Mouse (Mus musculus) spleen, postnatal 36 days (tissue): ENCODE measurements at regions not wholly inside any gene's neighbourhood (a gene's known extent, or its start where the extent isn't known, plus 50 kb on each side); places are given as distances from the start of the nearest gene placed in this dataset.

Experiments used
- DNase-seq, 2 experiments: peaks; one replicate each; pipeline ENCODE4 v3.0.0; 2022; ENCODE audit warnings: low spot score in 2 of 2, mixed read lengths in 1 of 2

- no peak for DNase-seq
Measured at GRCm38 (mm10) chr3:52861538-52861937, 155.5 kb downstream of the Cog6 start.

GRCm38 (mm10) chr3:52859848-52860247 is 157.2 kb downstream of the Cog6 start:
- no peak for DNase-seq

GRCm38 (mm10) chr3:52859266-52859825 is 157.7 kb downstream of the Cog6 start:
- DNase-seq: no peak

- DNase-seq: no peak
Measured at GRCm38 (mm10) chr3:52858259-52858658, 158.8 kb downstream of the Cog6 start.

GRCm38 (mm10) chr3:52857076-52857475 is 160.0 kb downstream of the Cog6 start:
- no peak for DNase-seq

GRCm38 (mm10) chr3:52854560-52854959 is 162.5 kb downstream of the Cog6 start:
- no peak for DNase-seq

- no peak for DNase-seq
Measured at GRCm38 (mm10) chr3:52853126-52853525, 163.9 kb downstream of the Cog6 start.

- no peak for DNase-seq
Measured at GRCm38 (mm10) chr3:52845166-52845565, 171.9 kb downstream of the Cog6 start.

- peak; percentile 79 to 89 for DNase-seq
Measured at GRCm38 (mm10) chr3:52843998-52844397, 173.0 kb downstream of the Cog6 start.

- DNase-seq: peak; percentile 31 to 50
Measured at GRCm38 (mm10) chr3:52842866-52843425, 174.1 kb downstream of the Cog6 start.

GRCm38 (mm10) chr3:52840160-52840953 is 176.7 kb downstream of the Cog6 start:
- peak; percentile 66 to 70 for DNase-seq

GRCm38 (mm10) chr3:52838020-52838419 is 179.0 kb downstream of the Cog6 start:
- no peak for DNase-seq

GRCm38 (mm10) chr3:52837527-52837926 is 179.5 kb downstream of the Cog6 start:
- no peak for DNase-seq

GRCm38 (mm10) chr3:52836780-52837179 is 180.3 kb downstream of the Cog6 start:
- DNase-seq: no peak

- no peak for DNase-seq
Measured at GRCm38 (mm10) chr3:52832421-52832820, 184.6 kb downstream of the Cog6 start.

GRCm38 (mm10) chr3:52831986-52832385 is 185.1 kb downstream of the Cog6 start:
- peak; percentile 61 to 64 for DNase-seq

GRCm38 (mm10) chr3:52830101-52830500 is 186.9 kb downstream of the Cog6 start:
- no peak for DNase-seq

- DNase-seq: no peak
Measured at GRCm38 (mm10) chr3:52829069-52829468, 188.0 kb downstream of the Cog6 start.

- no peak for DNase-seq
Measured at GRCm38 (mm10) chr3:52828473-52828872, 188.6 kb downstream of the Cog6 start.

GRCm38 (mm10) chr3:52822848-52823247 is 194.2 kb downstream of the Cog6 start:
- DNase-seq: no peak

GRCm38 (mm10) chr3:52821450-52821849 is 195.6 kb downstream of the Cog6 start:
- no peak for DNase-seq

- no peak for DNase-seq
Measured at GRCm38 (mm10) chr3:52818401-52818800, 198.6 kb downstream of the Cog6 start.

- DNase-seq: no peak
Measured at GRCm38 (mm10) chr3:52817416-52817815, 199.6 kb downstream of the Cog6 start.
